ENCODE assay signal across 24 mouse cellular contexts in the genomic region with DNA sequence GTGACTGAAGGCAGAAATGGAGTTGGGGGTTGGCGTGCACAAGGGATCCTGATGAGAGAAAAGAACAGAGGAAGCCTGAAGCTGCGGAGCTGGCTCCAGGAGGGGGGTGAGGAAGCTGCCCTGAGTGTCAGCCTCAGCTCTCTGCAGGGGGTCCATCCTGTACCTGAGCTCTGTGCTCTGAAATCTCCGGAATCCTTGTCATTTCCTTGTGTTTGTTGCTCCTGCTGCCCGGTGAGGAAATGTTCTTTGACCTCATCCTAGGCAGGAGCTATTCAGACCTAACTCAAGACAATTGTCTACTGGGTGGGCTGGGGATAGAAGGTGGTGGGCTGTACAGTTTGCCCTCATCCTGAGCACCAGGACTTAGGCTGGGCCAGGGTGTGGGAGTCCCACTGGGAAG. TPM values are rescaled to one million over a fixed set of nuclear protein-coding genes. Genes with fewer than 3 reads are reported as not detected.
DNase-seq lines count a peak whose midpoint lies in the region; TF ChIP-seq lines count a peak whose summit lies in the region.
"Had no signal": no experiment of that assay in that cellular context is flagged by ENCODE, and none has a peak within 500 bp of the region (broad histone marks: within the 10 kb centered on the region; RNA-seq: fewer than 3 reads in every experiment).

No protein-coding gene starts in this region.

- H3K27me3 ChIP-seq in heart, embryonic 10.5 days (ENCODE audit: insufficient read depth, poor library complexity, severe bottlenecking), result peaks cover 10% of the 10 kb centered on the region; the same call in 1 of the 2 replicates
- H3K27me3 ChIP-seq in E14TG2a.4 (ENCODE audit: insufficient read depth, low read length), result peaks cover 9% of the 10 kb centered on the region
- H3K27me3 ChIP-seq: hindbrain, embryonic 15.5 days; midbrain, embryonic 15.5 days; stomach, embryonic 15.5 days had no signal

- H3K4me1 ChIP-seq in heart, embryonic 10.5 days, result peaks cover 37% of the 10 kb centered on the region
- H3K4me1 ChIP-seq in E14TG2a.4 (replicated peaks; ENCODE audit: low read depth, low read length), result peaks cover 60% of the 10 kb centered on the region
- H3K4me1 ChIP-seq: hindbrain, embryonic 15.5 days; midbrain, embryonic 15.5 days had no signal

- no peaks in the 10 kb centered on the region for H3K36me3 ChIP-seq in heart, embryonic 10.5 days
- H3K36me3 ChIP-seq in E14TG2a.4 (ENCODE audit: insufficient read depth, low read length), result no peaks in the 10 kb centered on the region
- H3K36me3 ChIP-seq: embryonic facial prominence, embryonic 10.5 days; hindbrain, embryonic 15.5 days; liver, embryonic 13.5 days; midbrain, embryonic 15.5 days; stomach, embryonic 15.5 days had no signal

- 29% methylated on average over 4 of the region's 4 CpGs for WGBS in heart, embryonic 10.5 days

- no peak for TF ChIP-seq CTCF in E14TG2a.4 (conservative IDR thresholded peaks at IDR 0.05; ENCODE audit: low read length)
- TF ChIP-seq CTCF in gastrocnemius, adult 2 months (IDR thresholded peaks at IDR 0.05), result no peak

- intact Hi-C loops in heart, postnatal 10 days (cut with DNase I), result no loop called here
- intact Hi-C loops in gastrocnemius, adult 2 months (cut with DNase I), result no loop called here

- H3K4me3 ChIP-seq in heart, embryonic 10.5 days, result no peak overlapping the region
- peak overlapping the region; percentile 30 for H3K4me3 ChIP-seq in E14TG2a.4 (replicated peaks; ENCODE audit: low read length)
- H3K4me3 ChIP-seq in gastrocnemius, adult 2 months, result no peak overlapping the region
- H3K4me3 ChIP-seq: embryonic facial prominence, embryonic 10.5 days; heart, adult 2 months; hindbrain, embryonic 15.5 days; liver, embryonic 13.5 days; megakaryocyte, embryonic 14.5 days; midbrain, embryonic 15.5 days; stomach, embryonic 15.5 days had no signal

- no peak for DNase-seq in heart, embryonic 10.5 days (ENCODE audit: low spot score)
- no peak for DNase-seq in heart, postnatal 10 days
- peak; percentile 52 for DNase-seq in kidney, postnatal 14 days
- DNase-seq in kidney, adult 11 months, result no peak
- DNase-seq in ZHBTc4 (ENCODE audit: low read depth, low spot score), result peak; percentile 81
- no peak for DNase-seq in gastrocnemius, adult 2 months
- no peak for DNase-seq in right cerebral cortex, postnatal 25 days
- DNase-seq: adrenal gland, postnatal 25 days; cerebellum, adult 9-11 months; forebrain, postnatal 0 days; gastrocnemius, postnatal 25 days; heart, adult 2 months; heart, postnatal 36 days; kidney, adult 18-20 months; layer of hippocampus, postnatal 36 days; liver, embryonic 13.5 days; lung, adult 2 months; thymus, postnatal 25 days had no signal

- 0 out of 2 replicates have a peak overlapping the region, but pooled peaks have one; percentile 16 for H3K27ac ChIP-seq in heart, embryonic 10.5 days
- H3K27ac ChIP-seq in gastrocnemius, adult 2 months, result no peak overlapping the region
- H3K27ac ChIP-seq: embryonic facial prominence, embryonic 10.5 days; heart, adult 2 months; hindbrain, embryonic 15.5 days; liver, embryonic 13.5 days; midbrain, embryonic 15.5 days; stomach, embryonic 15.5 days had no signal

- H3K9me3 ChIP-seq in heart, embryonic 10.5 days, result no peaks in the 10 kb centered on the region
- peaks cover 8% of the 10 kb centered on the region; the same call in 1 of the 2 replicates for H3K9me3 ChIP-seq in E14TG2a.4 (ENCODE audit: low read length)
- H3K9me3 ChIP-seq: embryonic facial prominence, embryonic 10.5 days; hindbrain, embryonic 15.5 days; liver, embryonic 13.5 days; megakaryocyte, embryonic 14.5 days; midbrain, embryonic 15.5 days; stomach, embryonic 15.5 days had no signal

RNA-seq across cellular contexts. Expression of a gene that starts 13.5 kb away (rescaled TPM):
- polyA plus RNA-seq in heart, embryonic 10.5 days (2016; fragmentation: Nextera tagmentation; extraction: Ambion mirVana), result 549 and 607 TPM in 2 replicates
- total RNA-seq in heart, postnatal 10 days (2021), result 1 to 10 TPM; 5.1 to 7.7 TPM
- 1 to 10 TPM; 5.1 to 6.3 TPM for total RNA-seq in gastrocnemius, adult 2 months (2021)

Comparison
In these comparisons a context has a peak if more than half of its experiments do, and no peak if none do; other contexts are left out.
1. DNase-seq: peak in kidney, postnatal 14 days (single experiment) and ZHBTc4 (single experiment); none in heart, embryonic 10.5 days (single experiment), heart, postnatal 10 days (0 of 2), kidney, adult 11 months (single experiment), gastrocnemius, adult 2 months (single experiment) and right cerebral cortex, postnatal 25 days (single experiment).